Mouse (Mus musculus): ENCODE data around the gene Add3. TPM values are rescaled to one million over a fixed set of nuclear protein-coding genes. Genes with fewer than 3 reads are reported as not detected.

The Add3 gene
- total RNA-seq, 1 experiment from 2014 or later: 61.2 TPM

GRCm38 (mm10) chr19:53296331-53297254 lies 156.3 kb downstream of the Add3 start:
- ATAC-seq (replicated peaks; ENCODE audit: low read depth, poor library complexity, severe bottlenecking): peak; percentile 52

Other genes starting within 250 kb of the Add3 start
- gene Xpnpep1, start 100.2 kb upstream of the Add3 start, total RNA-seq (2017): 44.8 and 56.4 TPM in 2 replicates
- gene Mxi1, start 170.1 kb downstream of the Add3 start, total RNA-seq (2017): 44.2 and 48.8 TPM in 2 replicates
- gene Gm10197, start 231.3 kb downstream of the Add3 start, total RNA-seq (2017): not detected in 2 replicates